Mouse (Mus musculus): ENCODE measurements around the gene Fgfrl1.

- TF ChIP-seq GATA1 (IDR thresholded peaks at IDR 0.05; ENCODE audit: borderline replicate concordance, low read length) (no peak), FLI1 (IDR thresholded peaks at IDR 0.05; ENCODE audit: low read length) (no peak)
Observed at GRCm38 (mm10) chr5:108692271-108692670, at the start of gene Fgfrl1.
